Mouse (Mus musculus): Measurements from ENCODE around the gene Gm20388.

Gene Gm20388

GRCm38 (mm10) chr8:120335262-120336086 is 424.8 kb downstream of the Gm20388 start:
- DNase-seq (ENCODE audit: low read depth, low spot score) = no peak

GRCm38 (mm10) chr8:120336087-120336380 is 425.4 kb downstream of the Gm20388 start:
- peak; percentile 72 for DNase-seq (ENCODE audit: low read depth, low spot score)

- DNase-seq (ENCODE audit: low read depth, low spot score) = peak; percentile 98
These were observed 426.4 kb downstream of the Gm20388 start for GRCm38 (mm10) chr8:120336909-120337555.

GRCm38 (mm10) chr8:120337627-120338026 is 427.0 kb downstream of the Gm20388 start:
- DNase-seq (ENCODE audit: low read depth, low spot score) = no peak

GRCm38 (mm10) chr8:120338678-120339077 is 428.0 kb downstream of the Gm20388 start:
- DNase-seq (ENCODE audit: low read depth, low spot score) = peak; percentile 61

GRCm38 (mm10) chr8:120339743-120340142 is 429.1 kb downstream of the Gm20388 start:
- DNase-seq (ENCODE audit: low read depth, low spot score) = no peak

GRCm38 (mm10) chr8:120341124-120341523 is 430.5 kb downstream of the Gm20388 start:
- peak; percentile 59 for DNase-seq (ENCODE audit: low read depth, low spot score)

GRCm38 (mm10) chr8:120342847-120343548 is 432.4 kb downstream of the Gm20388 start:
- no peak for DNase-seq (ENCODE audit: low read depth, low spot score)

- no peak for DNase-seq (ENCODE audit: low read depth, low spot score)
These were observed 432.9 kb downstream of the Gm20388 start for GRCm38 (mm10) chr8:120343582-120343981.

GRCm38 (mm10) chr8:120344166-120344565 is 433.5 kb downstream of the Gm20388 start:
- DNase-seq (ENCODE audit: low read depth, low spot score) = no peak

GRCm38 (mm10) chr8:120344583-120344982 is 433.9 kb downstream of the Gm20388 start:
- DNase-seq (ENCODE audit: low read depth, low spot score) = no peak

GRCm38 (mm10) chr8:120347734-120348341 is 437.2 kb downstream of the Gm20388 start:
- no peak for DNase-seq (ENCODE audit: low read depth, low spot score)

- no peak for DNase-seq (ENCODE audit: low read depth, low spot score)
These were observed 438.3 kb downstream of the Gm20388 start for GRCm38 (mm10) chr8:120348922-120349321.

- no peak for DNase-seq (ENCODE audit: low read depth, low spot score)
These were observed 440.9 kb downstream of the Gm20388 start for GRCm38 (mm10) chr8:120351332-120352071.

GRCm38 (mm10) chr8:120352096-120352495 is 441.5 kb downstream of the Gm20388 start:
- no peak for DNase-seq (ENCODE audit: low read depth, low spot score)

- DNase-seq (ENCODE audit: low read depth, low spot score) = no peak
These were observed 445.4 kb downstream of the Gm20388 start for GRCm38 (mm10) chr8:120356067-120356466.

- DNase-seq (ENCODE audit: low read depth, low spot score) = peak; percentile 68
These were observed 446.9 kb downstream of the Gm20388 start for GRCm38 (mm10) chr8:120357504-120357903.

- DNase-seq (ENCODE audit: low read depth, low spot score) = no peak
These were observed 450.7 kb downstream of the Gm20388 start for GRCm38 (mm10) chr8:120361301-120361700.

- DNase-seq (ENCODE audit: low read depth, low spot score) = peak; percentile 76
These were observed 453.0 kb downstream of the Gm20388 start for GRCm38 (mm10) chr8:120363552-120364071.

GRCm38 (mm10) chr8:120364093-120364725 is 453.6 kb downstream of the Gm20388 start:
- DNase-seq (ENCODE audit: low read depth, low spot score) = peak; percentile 74

GRCm38 (mm10) chr8:120366840-120367239 is 456.2 kb downstream of the Gm20388 start:
- DNase-seq (ENCODE audit: low read depth, low spot score) = no peak

Data from ES-CJ7 (cell line).